Mouse (Mus musculus): ENCODE measurements around the gene Sspo.
"Not testable (repeated sequence)": the region's sequence is repeated elsewhere in the genome, so short reads cannot be mapped to it uniquely, and the experiment has no call there.

Sspo gene

GRCm38 (mm10) chr6:48487747-48488725, 40.0 kb downstream of the Sspo start:
- DNase-seq (ENCODE audit: low read depth): no peak

DNA sequence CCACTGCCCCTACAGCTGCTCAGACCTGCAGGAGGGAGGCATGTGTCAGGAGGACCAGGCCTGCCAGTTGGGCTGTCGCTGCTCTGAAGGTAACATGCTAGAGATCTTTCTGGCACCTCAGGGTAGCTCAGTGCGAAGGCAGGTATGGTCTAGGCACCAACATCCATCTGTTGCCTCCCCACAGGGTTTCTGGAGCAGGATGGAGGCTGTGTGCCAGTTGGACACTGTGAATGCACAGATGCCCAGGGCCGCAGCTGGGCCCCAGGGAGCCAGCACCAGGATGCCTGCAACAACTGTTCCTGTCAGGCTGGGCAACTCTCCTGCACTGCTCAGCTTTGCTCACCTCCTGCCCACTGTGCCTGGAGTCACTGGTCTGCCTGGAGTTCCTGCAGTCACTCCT, 41.7 kb downstream of the Sspo start:
- no peak for DNase-seq (ENCODE audit: low read depth)

DNA sequence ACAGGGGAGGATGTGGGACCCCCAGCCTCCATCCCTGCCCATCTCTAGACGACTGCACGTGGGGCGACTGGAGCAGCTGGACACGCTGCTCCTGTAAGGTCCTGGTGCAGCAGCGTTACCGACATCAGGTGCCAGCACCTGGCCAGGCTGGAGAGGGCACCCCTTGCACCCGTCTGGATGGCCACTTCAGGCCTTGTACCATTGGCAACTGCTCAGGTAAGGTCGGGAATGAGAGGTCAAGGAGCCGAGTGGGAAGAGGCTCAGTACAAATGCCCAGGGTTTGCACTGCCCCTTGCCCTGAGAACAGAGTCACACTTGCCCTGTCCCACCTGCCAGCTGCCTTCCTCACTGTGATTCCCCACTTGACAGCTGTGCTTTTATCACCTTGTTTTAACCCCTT, 43.3 kb downstream of the Sspo start:
- no peak for DNase-seq (ENCODE audit: low read depth)

- no peak for DNase-seq (ENCODE audit: low read depth)
Observed at GRCm38 (mm10) chr6:48493136-48493730, 45.2 kb downstream of the Sspo start.

DNA sequence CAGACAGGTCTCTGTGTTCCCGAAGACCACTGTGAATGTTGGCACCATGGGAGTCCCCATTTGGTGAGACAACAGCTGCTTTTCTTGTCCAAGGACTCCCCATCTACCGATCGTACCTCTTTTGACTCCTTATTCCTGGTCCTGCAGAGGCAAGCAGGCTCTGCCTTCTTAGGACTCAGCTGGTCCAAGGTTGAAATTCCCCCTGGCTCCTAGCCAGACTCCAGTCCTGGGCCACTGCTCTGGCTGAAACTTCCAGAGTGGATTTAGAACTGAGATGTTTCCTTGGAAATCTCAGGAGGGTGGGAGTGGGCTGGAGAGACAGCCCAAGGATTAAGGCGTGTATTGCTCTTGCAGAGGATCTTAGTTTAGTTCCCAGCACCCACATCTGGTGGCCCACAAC, 49.5 kb downstream of the Sspo start:
- DNase-seq (ENCODE audit: low read depth): no peak

GRCm38 (mm10) chr6:48503847-48504240, 55.8 kb downstream of the Sspo start:
- DNase-seq (ENCODE audit: low read depth): no peak

- peak; percentile 58 for DNase-seq (ENCODE audit: low read depth)
Observed at GRCm38 (mm10) chr6:48504241-48504854, 56.3 kb downstream of the Sspo start.

GRCm38 (mm10) chr6:48508087-48508486, 60.1 kb downstream of the Sspo start:
- no peak for DNase-seq (ENCODE audit: low read depth)

GRCm38 (mm10) chr6:48510426-48510825, 62.4 kb downstream of the Sspo start:
- no peak for DNase-seq (ENCODE audit: low read depth)

GRCm38 (mm10) chr6:48511861-48512260, 63.8 kb downstream of the Sspo start:
- no peak for DNase-seq (ENCODE audit: low read depth)

DNA sequence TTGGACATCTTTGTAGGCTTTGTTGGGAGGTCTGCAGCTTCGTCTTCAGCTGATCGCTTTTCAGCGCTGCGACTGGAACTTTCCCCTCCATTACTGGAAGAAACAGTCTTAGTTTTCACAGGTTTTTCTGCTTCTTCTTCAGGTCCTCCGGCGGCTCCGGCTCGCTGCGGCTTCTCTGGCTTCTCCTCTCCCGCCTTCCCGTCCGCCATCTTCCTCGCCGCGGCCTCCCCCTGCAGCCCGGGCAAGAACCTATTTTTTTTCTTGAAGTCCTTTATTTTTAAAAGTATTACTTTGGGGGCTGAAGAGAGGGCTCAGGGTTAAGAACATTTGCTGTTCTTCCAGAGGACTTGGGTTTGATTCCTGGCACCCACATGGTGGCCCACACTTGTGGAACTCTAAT, 76.9 kb downstream of the Sspo start:
- DNase-seq (ENCODE audit: low read depth): not testable (repeated sequence)

GRCm38 (mm10) chr6:48527901-48528300, 79.9 kb downstream of the Sspo start:
- no peak for DNase-seq (ENCODE audit: low read depth)

DNA sequence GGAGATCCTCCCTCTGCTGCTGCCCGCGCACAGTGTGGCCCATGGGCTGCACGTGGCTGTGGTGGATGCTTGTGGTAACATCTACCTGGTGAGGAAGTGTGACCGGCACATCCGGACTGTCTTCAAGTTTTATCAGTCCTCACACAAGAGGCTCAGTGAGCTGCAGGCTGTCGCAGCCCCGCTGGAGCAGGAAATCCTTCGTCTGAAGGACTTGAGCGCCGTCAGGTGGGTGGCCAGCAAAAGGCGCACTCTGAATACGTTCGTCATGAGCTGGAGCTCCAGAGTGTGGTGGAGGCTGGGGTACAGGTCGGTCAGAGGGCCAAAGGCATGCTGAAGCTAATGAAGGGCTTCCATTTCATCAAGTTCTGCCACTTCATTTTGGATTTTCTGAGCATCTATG, 81.2 kb downstream of the Sspo start:
- no peak for DNase-seq (ENCODE audit: low read depth)

- no peak for DNase-seq (ENCODE audit: low read depth)
Observed at GRCm38 (mm10) chr6:48529871-48530440, 81.9 kb downstream of the Sspo start.

DNA sequence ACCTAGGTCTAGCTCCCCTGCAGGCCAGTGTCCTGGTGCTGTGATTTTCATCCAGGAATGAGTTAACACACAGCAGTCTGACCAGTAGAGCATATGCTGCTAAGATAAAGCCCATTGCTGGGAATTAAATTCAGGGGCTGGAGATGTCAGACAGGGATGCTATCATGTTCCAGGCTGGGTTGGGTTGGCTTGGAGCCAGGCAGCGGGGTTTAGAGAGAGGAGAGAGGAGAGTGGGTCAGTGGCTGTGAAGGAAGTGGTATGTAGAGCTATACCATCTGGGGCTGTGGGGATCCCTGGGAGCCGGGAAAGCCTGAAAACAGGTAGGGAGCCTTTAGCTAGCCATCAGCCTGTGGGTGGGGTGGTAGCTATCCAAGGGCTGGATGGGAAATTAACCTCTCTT, 82.8 kb downstream of the Sspo start:
- no peak for DNase-seq (ENCODE audit: low read depth)

- DNase-seq (ENCODE audit: low read depth): no peak
Observed at GRCm38 (mm10) chr6:48533475-48533874, 85.4 kb downstream of the Sspo start.

GRCm38 (mm10) chr6:48534913-48535312, 86.9 kb downstream of the Sspo start:
- no peak for DNase-seq (ENCODE audit: low read depth)

DNA sequence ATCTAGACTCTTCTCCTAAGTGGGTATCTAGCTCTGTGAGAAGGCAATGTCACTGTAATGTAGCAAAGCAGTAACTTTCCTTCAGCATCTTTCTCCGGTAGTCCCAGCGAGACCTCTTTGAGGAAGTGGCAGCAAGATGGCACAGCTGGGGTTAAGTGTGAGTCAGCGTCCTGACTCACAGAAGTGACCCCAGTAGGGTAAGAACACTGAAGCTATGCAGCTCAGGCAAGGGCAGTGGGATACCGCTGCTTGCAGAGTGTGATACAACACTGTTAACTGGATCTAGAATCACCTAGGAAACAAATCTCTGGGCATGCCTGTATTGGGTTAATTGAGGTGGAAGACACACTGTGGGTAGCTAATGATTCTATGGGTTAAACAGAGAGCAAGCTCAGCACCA, 88.1 kb downstream of the Sspo start:
- no peak for DNase-seq (ENCODE audit: low read depth)

- DNase-seq (ENCODE audit: low read depth): no peak
Observed at GRCm38 (mm10) chr6:48537105-48537954, 89.3 kb downstream of the Sspo start, which contains the start of gene Atp6v0e2. Gene Atp6v0e2, plus strand, starts transcription at chr6:48537615.

- DNase-seq (ENCODE audit: low read depth): peak; percentile 48
Observed at GRCm38 (mm10) chr6:48538841-48539737, 91.1 kb downstream of the Sspo start.

GRCm38 (mm10) chr6:48539860-48540259, 91.8 kb downstream of the Sspo start:
- DNase-seq (ENCODE audit: low read depth): no peak
